Mouse (Mus musculus): ENCODE data around the gene Shisa3.

- no peak for TF ChIP-seq POLR2A (IDR thresholded peaks at IDR 0.05; ENCODE audit: borderline replicate concordance, extremely low read depth, insufficient read depth, insufficient read length, poor library complexity, severe bottlenecking)
- TF ChIP-seq CTCF (IDR thresholded peaks at IDR 0.05; ENCODE audit: borderline replicate concordance, extremely low read depth, insufficient read depth, insufficient read length) = no peak
Observed at GRCm38 (mm10) chr5:67606916-67607803, 522 bp upstream of the Shisa3 start.

Data from brain, embryonic 14.5 days (tissue).